Mouse (Mus musculus) MEL (cell line): ENCODE measurements at regions not wholly inside any gene's neighbourhood (a gene's known extent, or its start where the extent isn't known, plus 50 kb on each side); places are given as distances from the start of the nearest gene placed in this dataset.

Source experiments
- DNase-seq: peaks from one replicate; pipeline ENCODE4 v3.0.0; 2011; ENCODE audit warnings: low read depth, low spot score
- H3K27ac ChIP-seq: 2 replicates; pipeline ENCODE4 v1.5.1; 2012; ENCODE audit warnings: low read depth, mild to moderate bottlenecking, control low read depth, low read length, moderate library complexity; ENCODE audit not compliant: control insufficient read depth
- H3K27me3 ChIP-seq, 2 experiments: fragments of 150-350 bp in 1 of 2; sonication (generic) in 1 of 2; 2 replicates each; pipeline ENCODE4 v1.6.1; 2012; ENCODE audit warnings: low read length in 2 of 2, mild to moderate bottlenecking in 2 of 2, improper control_type of control experiment in 1 of 2, moderate library complexity in 1 of 2; ENCODE audit not compliant: insufficient read depth in 2 of 2, control insufficient read depth in 1 of 2
- H3K36me3 ChIP-seq, 2 experiments: 2 replicates each; pipeline ENCODE4 v1.6.1; 2012 to 2014; ENCODE audit warnings: low read length in 2 of 2, improper control_type of control experiment in 1 of 2, inconsistent platforms in 1 of 2, mild to moderate bottlenecking in 1 of 2; ENCODE audit not compliant: insufficient read depth in 2 of 2, control insufficient read depth in 1 of 2
- H3K4me1 ChIP-seq, 2 experiments: fragments of 150-350 bp in 1 of 2; sonication (generic) in 1 of 2; 2 replicates each; pipeline ENCODE4 v1.6.1; 2012; ENCODE audit warnings: low read length in 2 of 2, improper control_type of control experiment in 1 of 2, mild to moderate bottlenecking in 1 of 2; ENCODE audit not compliant: insufficient read depth in 2 of 2, control insufficient read depth in 1 of 2
- H3K4me3 ChIP-seq, 2 experiments: fragments of 150-350 bp in 1 of 2; sonication (generic) in 1 of 2; 2 replicates each; pipeline ENCODE4 v1.5.1; 2012; ENCODE audit warnings: low read depth in 2 of 2, low read length in 2 of 2, mild to moderate bottlenecking in 2 of 2, moderate library complexity in 2 of 2, control low read depth in 1 of 2, improper control_type of control experiment in 1 of 2; ENCODE audit not compliant: control insufficient read depth in 1 of 2, insufficient read depth in 1 of 2
- H3K79me2 ChIP-seq: 2 replicates; pipeline ENCODE4 v1.6.1; 2012; ENCODE audit warnings: mild to moderate bottlenecking, low read length, moderate library complexity; ENCODE audit not compliant: control insufficient read depth, poor library complexity, insufficient read depth
- H3K9ac ChIP-seq: 2 replicates; pipeline ENCODE4 v1.6.1; 2012; ENCODE audit warnings: low read depth, mild to moderate bottlenecking, control low read depth, low read length, moderate library complexity; ENCODE audit not compliant: control insufficient read depth, poor library complexity, severe bottlenecking
- H3K9me3 ChIP-seq: fragments of 150-350 bp; sonication (generic); replicated peaks from 2 replicates; pipeline ENCODE4 v1.6.1; 2012; ENCODE audit warnings: mild to moderate bottlenecking, low read length, improper control_type of control experiment, moderate library complexity; ENCODE audit not compliant: insufficient read depth
- BHLHE40 ChIP-seq: IDR thresholded peaks from 2 replicates; pipeline ENCODE4 v1.6.1; 2012; ENCODE audit warnings: low read depth, mild to moderate bottlenecking, inconsistent platforms, low read length, improper control_type of control experiment, borderline replicate concordance
- CHD1 ChIP-seq: IDR thresholded peaks from 2 replicates; pipeline ENCODE4 v1.6.1; 2012; ENCODE audit warnings: low read depth, mild to moderate bottlenecking, inconsistent platforms, low read length, improper control_type of control experiment
- CHD2 ChIP-seq: IDR thresholded peaks from 2 replicates; pipeline ENCODE4 v1.6.1; 2011; ENCODE audit warnings: low read length, improper control_type of control experiment
- CTCF ChIP-seq, 3 experiments: IDR thresholded peaks in 2 of 3; conservative IDR thresholded peaks in 1 of 3; 2 replicates each; pipeline ENCODE4 v1.5.1; 2011 to 2012; ENCODE audit warnings: low read length in 3 of 3, low read depth in 2 of 3, mild to moderate bottlenecking in 2 of 3, improper control_type of control experiment in 1 of 3, inconsistent platforms in 1 of 3, mixed read lengths in 1 of 3, moderate library complexity in 1 of 3; ENCODE audit not compliant: control insufficient read depth in 1 of 3, insufficient read depth in 1 of 3, poor library complexity in 1 of 3, severe bottlenecking in 1 of 3
- E2F4 ChIP-seq: IDR thresholded peaks from 2 replicates; pipeline ENCODE4 v1.6.1; 2011; ENCODE audit warnings: low read depth, low read length, improper control_type of control experiment, borderline replicate concordance
- EP300 ChIP-seq, 2 experiments: IDR thresholded peaks; 2 replicates each; pipeline ENCODE4 v1.6.1; 2011; ENCODE audit warnings: improper control_type of control experiment in 2 of 2, low read length in 2 of 2, low read depth in 1 of 2, mild to moderate bottlenecking in 1 of 2
- HCFC1 ChIP-seq: IDR thresholded peaks from 2 replicates; pipeline ENCODE4 v1.6.1; 2012; ENCODE audit warnings: low read depth, mild to moderate bottlenecking, inconsistent platforms, low read length, improper control_type of control experiment, moderate library complexity
- KAT2A ChIP-seq: conservative IDR thresholded peaks from 2 replicates; pipeline ENCODE4 v1.6.1; 2012; ENCODE audit warnings: low read depth, low read length, improper control_type of control experiment, inconsistent platforms
- MEF2A ChIP-seq: IDR thresholded peaks from 2 replicates; pipeline ENCODE4 v1.6.1; 2014; ENCODE audit warnings: low read depth, mild to moderate bottlenecking, inconsistent platforms, low read length, improper control_type of control experiment; ENCODE audit not compliant: poor library complexity, insufficient replicate concordance, severe bottlenecking; ENCODE audit errors: extremely low read depth
- MXI1 ChIP-seq: IDR thresholded peaks from 2 replicates; pipeline ENCODE4 v1.6.1; 2011; ENCODE audit warnings: mild to moderate bottlenecking, low read depth, low read length, improper control_type of control experiment
- MYC ChIP-seq: IDR thresholded peaks from 2 replicates; pipeline ENCODE4 v1.6.1; 2011; ENCODE audit warnings: low read depth, mild to moderate bottlenecking, low read length, improper control_type of control experiment, moderate library complexity
- NRF1 ChIP-seq: IDR thresholded peaks from 2 replicates; pipeline ENCODE4 v1.6.1; 2014; ENCODE audit warnings: low read depth, mild to moderate bottlenecking, inconsistent platforms, low read length, improper control_type of control experiment, moderate library complexity; ENCODE audit not compliant: poor library complexity, insufficient read depth, severe bottlenecking
- POLR2A ChIP-seq, 2 experiments: IDR thresholded peaks; 2 replicates each; pipeline ENCODE4 v1.6.1; 2011 to 2012; ENCODE audit warnings: low read length in 2 of 2, mild to moderate bottlenecking in 2 of 2, control low read depth in 1 of 2, improper control_type of control experiment in 1 of 2, low read depth in 1 of 2, moderate library complexity in 1 of 2; ENCODE audit not compliant: control insufficient read depth in 1 of 2, insufficient read depth in 1 of 2, poor library complexity in 1 of 2
- POLR2AphosphoS2 ChIP-seq: IDR thresholded peaks from 2 replicates; pipeline ENCODE4 v1.6.1; 2011; ENCODE audit warnings: low read length, improper control_type of control experiment
- POLR2AphosphoS5 ChIP-seq: IDR thresholded peaks from 2 replicates; pipeline ENCODE4 v1.6.1; 2012; ENCODE audit warnings: low read depth, borderline replicate concordance, mild to moderate bottlenecking, inconsistent platforms, low read length, moderate library complexity, mixed read lengths
- RAD21 ChIP-seq: IDR thresholded peaks from 2 replicates; pipeline ENCODE4 v1.6.1; 2011; ENCODE audit warnings: mild to moderate bottlenecking, low read depth, low read length, improper control_type of control experiment
- SIN3A ChIP-seq: IDR thresholded peaks from 2 replicates; pipeline ENCODE4 v1.6.1; 2012; ENCODE audit warnings: low read length, improper control_type of control experiment, inconsistent platforms
- TBP ChIP-seq: IDR thresholded peaks from 2 replicates; pipeline ENCODE4 v1.8.0; 2011; ENCODE audit warnings: low read depth, low read length, improper control_type of control experiment
- UBTF ChIP-seq: IDR thresholded peaks from 2 replicates; pipeline ENCODE4 v1.6.1; 2012; ENCODE audit warnings: low read depth, mild to moderate bottlenecking, inconsistent platforms, low read length, improper control_type of control experiment, moderate library complexity, borderline replicate concordance; ENCODE audit not compliant: insufficient read depth
- USF2 ChIP-seq, 2 experiments: IDR thresholded peaks; 2 replicates each; pipeline ENCODE4 v1.6.1; 2011 to 2012; ENCODE audit warnings: improper control_type of control experiment in 2 of 2, low read length in 2 of 2, borderline replicate concordance in 1 of 2, inconsistent platforms in 1 of 2, low read depth in 1 of 2, mild to moderate bottlenecking in 1 of 2; ENCODE audit not compliant: insufficient read depth in 1 of 2
- ZC3H11A ChIP-seq: IDR thresholded peaks from 2 replicates; pipeline ENCODE4 v1.6.1; 2012; ENCODE audit warnings: low read depth, mild to moderate bottlenecking, inconsistent platforms, low read length, improper control_type of control experiment
- ZKSCAN1 ChIP-seq: IDR thresholded peaks from 2 replicates; pipeline ENCODE4 v1.6.1; 2012; ENCODE audit warnings: low read depth, mild to moderate bottlenecking, inconsistent platforms, low read length, improper control_type of control experiment, moderate library complexity
- ZNF384 ChIP-seq: IDR thresholded peaks from 2 replicates; pipeline ENCODE4 v1.6.1; 2012; ENCODE audit warnings: low read depth, mild to moderate bottlenecking, inconsistent platforms, low read length, improper control_type of control experiment

DNA sequence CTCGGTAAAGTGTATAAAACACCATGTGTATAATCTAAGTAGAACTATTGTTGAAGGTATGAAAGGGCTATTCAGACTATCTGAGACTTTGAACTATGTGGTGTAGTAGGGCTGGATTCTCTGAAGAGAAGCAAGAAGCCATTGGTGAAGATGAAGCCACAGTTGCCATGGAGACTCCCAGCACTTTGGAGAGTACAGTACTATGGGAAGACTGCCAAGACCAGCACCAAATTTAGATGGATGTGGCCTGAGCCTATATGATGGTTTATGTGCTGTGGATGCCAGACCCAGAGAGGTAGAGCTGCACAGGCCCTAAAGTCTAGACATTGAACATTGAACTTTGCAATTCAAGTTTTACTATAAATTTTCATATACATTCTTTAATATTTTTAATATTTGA is 151.3 kb upstream of the Tle1 start:
- Histone ChIP-seq H3K79me2 (no peaks in the 10 kb centered on the region), H3K36me3 (no peaks in the 10 kb centered on the region), H3K27ac (no peak overlapping the region), H3K9ac (no peak overlapping the region), H3K9me3 (no peaks in the 10 kb centered on the region), H3K4me3 (no peak overlapping the region), H3K27me3 (no peaks in the 10 kb centered on the region), H3K4me1 (no peaks in the 10 kb centered on the region)
- DNase-seq, result no peak
- TF ChIP-seq KAT2A (no peak), CHD2 (no peak), NRF1 (no peak), RAD21 (no peak), HCFC1 (no peak), CTCF (IDR thresholded peaks at IDR 0.05 in 2 of 3, conservative IDR thresholded peaks at IDR 0.05 in 1 of 3; ENCODE audit: control insufficient read depth in 1 of 3, insufficient read depth in 1 of 3, low read depth in 2 of 3, low read length in 3 of 3, poor library complexity in 1 of 3, severe bottlenecking in 1 of 3) (no peak), ZC3H11A (no peak), MYC (no peak), ZNF384 (no peak), UBTF (no peak), USF2 (IDR thresholded peaks at IDR 0.05; ENCODE audit: borderline replicate concordance in 1 of 2, insufficient read depth in 1 of 2, low read depth in 1 of 2, low read length in 2 of 2) (no peak), MXI1 (no peak), POLR2A (IDR thresholded peaks at IDR 0.05; ENCODE audit: control insufficient read depth in 1 of 2, insufficient read depth in 1 of 2, low read depth in 1 of 2, low read length in 2 of 2, poor library complexity in 1 of 2) (no peak), TBP (no peak), SIN3A (no peak), POLR2AphosphoS2 (no peak), ZKSCAN1 (no peak), E2F4 (no peak), BHLHE40 (no peak), CHD1 (no peak)

DNA sequence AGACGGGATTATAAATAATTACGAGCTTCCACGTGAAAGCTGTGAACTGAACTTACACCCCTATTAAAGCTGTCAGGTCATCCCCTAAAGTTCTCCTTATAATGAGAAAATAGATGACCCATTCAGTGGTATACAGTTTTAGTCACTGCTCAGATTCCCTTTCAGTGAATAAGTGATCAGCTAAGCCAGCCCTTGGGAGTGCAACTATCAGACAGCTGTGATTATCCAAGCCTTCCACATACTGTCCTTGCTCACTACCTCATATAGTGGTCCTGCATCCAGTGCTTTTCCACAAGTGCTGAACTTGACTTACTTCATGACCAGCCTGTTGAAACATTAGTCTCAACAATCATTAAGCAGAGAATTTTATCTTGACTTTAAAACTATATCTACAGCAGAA is 131.2 kb upstream of the Tle1 start:
- H3K9ac ChIP-seq, result no peak overlapping the region
- TF ChIP-seq EP300 (IDR thresholded peaks at IDR 0.05; ENCODE audit: low read depth in 1 of 2, low read length in 2 of 2) (no peak), NRF1 (no peak), POLR2AphosphoS5 (no peak), BHLHE40 (no peak), USF2 (IDR thresholded peaks at IDR 0.05; ENCODE audit: borderline replicate concordance in 1 of 2, insufficient read depth in 1 of 2, low read depth in 1 of 2, low read length in 2 of 2) (no peak), POLR2A (IDR thresholded peaks at IDR 0.05; ENCODE audit: control insufficient read depth in 1 of 2, insufficient read depth in 1 of 2, low read depth in 1 of 2, low read length in 2 of 2, poor library complexity in 1 of 2) (no peak), RAD21 (no peak), ZKSCAN1 (no peak), MYC (no peak), MEF2A (no peak)
- no peaks in the 10 kb centered on the region for H3K9me3 ChIP-seq
- no peak overlapping the region for H3K4me3 ChIP-seq
- no peaks in the 10 kb centered on the region for H3K79me2 ChIP-seq
- no peaks in the 10 kb centered on the region for H3K27me3 ChIP-seq
- DNase-seq, result no peak
- H3K27ac ChIP-seq, result no peak overlapping the region
- H3K36me3 ChIP-seq, result no peaks in the 10 kb centered on the region
- no peaks in the 10 kb centered on the region for H3K4me1 ChIP-seq
